Mouse (Mus musculus) liver, postnatal 0 days (tissue): ENCODE data around the gene Itsn2. TPM values are rescaled to one million over a fixed set of nuclear protein-coding genes. Genes with fewer than 3 reads are reported as not detected.
A peak's percentile ranks its signal among the peaks of the same experiment; 100 is the strongest.

Experiments
- ATAC-seq: fragments of 200-750 bp; cut with Nextera tagmentation; 2 replicates; pipeline ENCODE4 v1.8.0; 2017; ENCODE audit warnings: mild to moderate bottlenecking, moderate library complexity
- DNase-seq: peaks from one replicate; pipeline ENCODE4 v3.0.0-alpha.2; 2016
- H3K27ac ChIP-seq: fragments of 300-500 bp; sonication (generic); 2 replicates; pipeline ENCODE4 v1.5.1; 2014; ENCODE audit warnings: antibody characterized with exemption, moderate library complexity, mild to moderate bottlenecking, low read depth
- H3K27me3 ChIP-seq: fragments of 300-500 bp; sonication (generic); 2 replicates; pipeline ENCODE4 v1.6.1; 2014; ENCODE audit warnings: low read length, control low read depth, mixed read lengths; ENCODE audit not compliant: insufficient read depth
- H3K36me3 ChIP-seq: fragments of 300-500 bp; sonication (generic); replicated peaks from 2 replicates; pipeline ENCODE4 v1.6.1; 2014; ENCODE audit warnings: mild to moderate bottlenecking, control low read depth, low read length, moderate library complexity, mixed read lengths; ENCODE audit not compliant: insufficient read depth
- H3K4me1 ChIP-seq: fragments of 300-500 bp; sonication (generic); 2 replicates; pipeline ENCODE4 v1.6.1; 2014; ENCODE audit warnings: antibody characterized with exemption, mild to moderate bottlenecking, control low read depth; ENCODE audit not compliant: insufficient read depth
- H3K4me2 ChIP-seq: fragments of 300-500 bp; sonication (generic); 2 replicates; pipeline ENCODE4 v1.6.1; 2014; ENCODE audit warnings: low read depth, mild to moderate bottlenecking, low read length, moderate library complexity, mixed read lengths
- H3K4me3 ChIP-seq: fragments of 300-500 bp; sonication (generic); 2 replicates; pipeline ENCODE4 v1.5.1; 2014; ENCODE audit warnings: low read depth, low read length
- H3K9ac ChIP-seq: fragments of 300-500 bp; sonication (generic); replicated peaks from 2 replicates; pipeline ENCODE4 v1.6.1; 2014; ENCODE audit warnings: mild to moderate bottlenecking, moderate library complexity
- H3K9me3 ChIP-seq: fragments of 300-500 bp; sonication (generic); 2 replicates; pipeline ENCODE4 v1.6.1; 2016; ENCODE audit warnings: mild to moderate bottlenecking, control low read depth, low read length, mixed read lengths
- CTCF ChIP-seq: sonication (generic); IDR thresholded peaks from 2 replicates; pipeline ENCODE4 v1.5.1; 2016; ENCODE audit warnings: antibody characterized with exemption, low read depth
- EP300 ChIP-seq: IDR thresholded peaks from 2 replicates; pipeline ENCODE4 v1.6.1; 2016; ENCODE audit warnings: antibody characterized with exemption, low read depth, mild to moderate bottlenecking
- WGBS: fragments of 180-500 bp; shearing (Covaris S2); extraction: QIAGEN DNeasy Blood & Tissue Kit; methylation state at CpG from one replicate; pipeline ENCODE4 v1.1.7; 2014; ENCODE audit not compliant: insufficient replicate concordance; 5-methylcytosine and 5-hydroxymethylcytosine counted together
- polyA plus RNA-seq: library from polyadenylated mRNA; unstranded; fragments of >200 nt; fragmentation: Nextera tagmentation; extraction: Ambion mirVana; gene quantifications from 2 replicates; pipeline ENCODE4 v1.2.1, GENCODE M21; 2015

The Itsn2 gene
- polyA plus RNA-seq, 1 experiment from 2014 or later = 17.5 TPM

DNA sequence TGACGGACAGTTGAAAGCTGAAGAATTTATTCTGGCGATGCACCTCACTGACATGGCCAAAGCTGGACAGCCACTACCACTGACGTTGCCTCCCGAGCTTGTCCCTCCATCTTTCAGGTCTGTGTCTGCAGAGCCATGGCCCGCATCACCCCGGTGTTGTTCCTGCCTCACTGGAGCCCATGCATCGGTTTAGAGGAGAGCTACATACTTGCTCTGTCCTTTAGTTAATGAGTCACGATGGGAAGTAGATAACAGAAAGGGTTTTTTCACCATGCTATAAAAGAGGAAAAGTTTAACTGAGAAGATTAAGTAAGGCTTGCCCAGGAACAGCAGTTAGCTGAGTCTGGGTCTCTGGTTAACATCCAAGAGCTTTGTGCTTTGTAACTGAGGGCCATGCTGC, 40.5 kb downstream of the Itsn2 start:
- Histone ChIP-seq H3K27me3 (no peaks in the 10 kb centered on the region), H3K4me1 (no peaks in the 10 kb centered on the region), H3K27ac (no peak overlapping the region), H3K4me2 (no peak overlapping the region), H3K4me3 (no peak overlapping the region), H3K9me3 (no peaks in the 10 kb centered on the region), H3K9ac (no peak overlapping the region), H3K36me3 (peaks cover 68% of the 10 kb centered on the region)
- no peak for TF ChIP-seq EP300
- ATAC-seq (no peak), DNase-seq (no peak)
- WGBS = 85% methylated on average over 8 of the region's 8 CpGs

GRCm38 (mm10) chr12:4638438-4638837, 46.0 kb downstream of the Itsn2 start:
- H3K27ac ChIP-seq = no peak overlapping the region
- DNase-seq = no peak
- H3K4me1 ChIP-seq = no peaks in the 10 kb centered on the region
- 86% methylated on average over 1 of the region's 1 CpGs for WGBS
- no peaks in the 10 kb centered on the region for H3K9me3 ChIP-seq
- H3K36me3 ChIP-seq = peaks cover 56% of the 10 kb centered on the region
- no peak overlapping the region for H3K4me3 ChIP-seq
- no peak overlapping the region for H3K9ac ChIP-seq
- H3K4me2 ChIP-seq = no peak overlapping the region
- no peak for ATAC-seq
- peak; percentile 33 for TF ChIP-seq CTCF
- no peak for TF ChIP-seq EP300
- H3K27me3 ChIP-seq = no peaks in the 10 kb centered on the region

GRCm38 (mm10) chr12:4640737-4641136, 48.3 kb downstream of the Itsn2 start:
- Histone ChIP-seq H3K9me3 (no peaks in the 10 kb centered on the region), H3K4me1 (no peaks in the 10 kb centered on the region), H3K36me3 (peaks cover 46% of the 10 kb centered on the region), H3K4me2 (no peak overlapping the region), H3K4me3 (no peak overlapping the region), H3K9ac (no peak overlapping the region), H3K27me3 (no peaks in the 10 kb centered on the region), H3K27ac (no peak overlapping the region)
- 65% methylated on average over 1 of the region's 1 CpGs for WGBS
- TF ChIP-seq EP300 = no peak
- no peak for TF ChIP-seq CTCF
- ATAC-seq (no peak), DNase-seq (no peak)

DNA sequence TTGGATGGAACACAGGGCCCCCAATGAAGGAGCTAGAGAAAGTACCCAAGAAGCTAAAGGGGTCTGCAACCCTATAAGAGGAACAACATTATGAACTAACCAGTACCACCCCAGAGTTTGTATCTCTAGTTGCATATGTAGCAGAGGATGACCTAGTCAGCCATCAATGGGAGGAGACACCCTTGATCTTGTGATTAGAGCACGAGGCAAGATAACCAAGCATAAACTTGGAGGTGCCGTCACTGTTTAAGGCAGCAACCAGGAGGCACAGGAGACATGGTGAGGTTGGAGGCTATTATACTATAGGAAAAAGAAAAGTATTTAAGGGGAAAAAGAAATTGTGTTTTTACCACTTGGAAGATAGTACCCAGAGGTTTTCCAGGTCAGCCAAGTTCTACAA, 64.4 kb downstream of the Itsn2 start:
- 60% methylated on average over 2 of the region's 2 CpGs for WGBS
- no peak overlapping the region for H3K4me2 ChIP-seq
- no peaks in the 10 kb centered on the region for H3K4me1 ChIP-seq
- no peaks in the 10 kb centered on the region for H3K9me3 ChIP-seq
- TF ChIP-seq EP300 = no peak
- DNase-seq = no peak
- peaks cover 55% of the 10 kb centered on the region for H3K36me3 ChIP-seq
- no peak overlapping the region for H3K9ac ChIP-seq
- no peak for ATAC-seq
- H3K27me3 ChIP-seq = no peaks in the 10 kb centered on the region
- no peak overlapping the region for H3K4me3 ChIP-seq
- H3K27ac ChIP-seq = no peak overlapping the region

DNA sequence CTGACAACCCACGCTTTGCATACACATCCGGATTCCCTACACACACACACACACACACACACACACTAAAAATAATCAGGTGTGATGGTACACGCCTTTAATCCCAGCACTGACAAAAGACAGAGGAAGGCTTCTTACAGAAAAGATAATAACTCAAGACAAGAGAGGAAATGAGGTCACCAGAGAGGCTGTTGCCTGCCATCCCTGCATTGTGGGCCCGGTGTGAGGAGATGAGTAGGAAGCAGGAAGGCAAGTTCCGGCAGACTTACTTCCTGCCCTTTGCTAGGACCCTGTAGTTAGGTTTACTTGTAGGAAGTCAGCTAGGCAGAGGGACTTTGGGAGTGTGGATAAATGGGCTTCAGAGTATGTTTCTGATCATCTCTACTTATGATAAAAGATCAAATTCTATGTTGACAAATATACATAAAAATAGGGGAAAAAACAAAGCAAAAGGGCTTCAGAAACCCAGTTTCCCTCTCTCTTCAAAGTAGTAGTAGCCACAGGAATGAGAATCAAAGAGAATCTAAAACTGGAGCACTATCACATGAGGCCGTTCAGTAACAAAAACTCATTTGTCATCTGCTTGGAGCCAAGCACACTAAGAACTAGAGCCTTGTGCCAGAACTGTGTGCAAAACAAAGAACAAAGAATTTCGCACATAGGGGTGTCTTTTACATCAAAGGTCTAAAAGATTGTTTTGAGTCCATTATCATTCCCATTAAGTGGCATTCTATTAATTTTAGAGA, 72.7 kb downstream of the Itsn2 start:
- H3K27ac ChIP-seq = no peak overlapping the region
- no peak overlapping the region for H3K4me2 ChIP-seq
- H3K9ac ChIP-seq = no peak overlapping the region
- H3K36me3 ChIP-seq = peaks cover 48% of the 10 kb centered on the region
- DNase-seq (no peak), ATAC-seq (no peak)
- H3K9me3 ChIP-seq = no peaks in the 10 kb centered on the region
- 75% methylated on average over 7 of the region's 7 CpGs for WGBS
- H3K27me3 ChIP-seq = no peaks in the 10 kb centered on the region
- H3K4me3 ChIP-seq = no peak overlapping the region
- TF ChIP-seq EP300 (no peak), CTCF (no peak)
- H3K4me1 ChIP-seq = no peaks in the 10 kb centered on the region

GRCm38 (mm10) chr12:4665675-4666037, 73.2 kb downstream of the Itsn2 start:
- Histone ChIP-seq H3K27me3 (no peaks in the 10 kb centered on the region), H3K4me1 (no peaks in the 10 kb centered on the region), H3K27ac (no peak overlapping the region), H3K9me3 (no peaks in the 10 kb centered on the region), H3K4me3 (no peak overlapping the region), H3K9ac (no peak overlapping the region), H3K36me3 (peaks cover 48% of the 10 kb centered on the region), H3K4me2 (no peak overlapping the region)
- 87% methylated on average over 5 of the region's 5 CpGs for WGBS
- ATAC-seq (no peak), DNase-seq (no peak)
- TF ChIP-seq EP300 (no peak), CTCF (no peak)

DNA sequence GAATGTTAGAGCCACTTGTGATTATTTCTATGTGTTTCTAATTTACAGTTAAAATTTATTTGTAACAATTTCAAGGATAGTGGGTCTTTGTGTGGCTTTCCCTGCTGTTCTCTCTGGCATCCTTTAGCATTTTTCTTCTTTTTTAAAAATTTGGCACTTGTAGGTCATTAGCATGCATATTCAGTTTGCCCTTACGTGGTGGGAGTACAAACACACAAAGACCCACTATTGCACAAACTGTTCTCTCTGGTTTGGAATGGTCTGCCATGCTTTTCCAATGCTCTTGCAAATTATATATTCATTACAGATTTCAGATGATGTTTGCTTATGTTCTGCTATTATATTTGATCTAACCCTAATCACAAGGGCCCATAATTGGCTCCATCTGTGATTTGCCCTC, 83.9 kb downstream of the Itsn2 start:
- DNase-seq (no peak), ATAC-seq (no peak)
- 86% methylated on average over 1 of the region's 1 CpGs for WGBS
- no peak overlapping the region for H3K4me2 ChIP-seq
- no peak overlapping the region for H3K4me3 ChIP-seq
- TF ChIP-seq EP300 = no peak
- TF ChIP-seq CTCF = no peak
- H3K27ac ChIP-seq = no peak overlapping the region
- H3K4me1 ChIP-seq = no peaks in the 10 kb centered on the region
- H3K9ac ChIP-seq = no peak overlapping the region
- H3K36me3 ChIP-seq = peaks cover 61% of the 10 kb centered on the region
- no peaks in the 10 kb centered on the region for H3K27me3 ChIP-seq
- H3K9me3 ChIP-seq = no peaks in the 10 kb centered on the region
